Mouse (Mus musculus) C3H10T1/2 (cell line): ENCODE data around the gene Itgb4. TPM values are rescaled to one million over a fixed set of nuclear protein-coding genes. Genes with fewer than 3 reads are reported as not detected.

Source experiments
- polyA plus RNA-seq, 2 experiments: library from polyadenylated mRNA; unstranded; fragments of >200 nt; fragmentation: generic; extraction: Trizol; gene quantifications; one replicate each; pipeline ENCODE4 v1.2.1; 2012; ENCODE audit warnings: missing spikeins in 2 of 2

Itgb4 gene
- 1 to 10 TPM in 1 of 2 experiments, under 1 TPM in 1; 0.50 to 5.1 TPM for polyA plus RNA-seq

DNA sequence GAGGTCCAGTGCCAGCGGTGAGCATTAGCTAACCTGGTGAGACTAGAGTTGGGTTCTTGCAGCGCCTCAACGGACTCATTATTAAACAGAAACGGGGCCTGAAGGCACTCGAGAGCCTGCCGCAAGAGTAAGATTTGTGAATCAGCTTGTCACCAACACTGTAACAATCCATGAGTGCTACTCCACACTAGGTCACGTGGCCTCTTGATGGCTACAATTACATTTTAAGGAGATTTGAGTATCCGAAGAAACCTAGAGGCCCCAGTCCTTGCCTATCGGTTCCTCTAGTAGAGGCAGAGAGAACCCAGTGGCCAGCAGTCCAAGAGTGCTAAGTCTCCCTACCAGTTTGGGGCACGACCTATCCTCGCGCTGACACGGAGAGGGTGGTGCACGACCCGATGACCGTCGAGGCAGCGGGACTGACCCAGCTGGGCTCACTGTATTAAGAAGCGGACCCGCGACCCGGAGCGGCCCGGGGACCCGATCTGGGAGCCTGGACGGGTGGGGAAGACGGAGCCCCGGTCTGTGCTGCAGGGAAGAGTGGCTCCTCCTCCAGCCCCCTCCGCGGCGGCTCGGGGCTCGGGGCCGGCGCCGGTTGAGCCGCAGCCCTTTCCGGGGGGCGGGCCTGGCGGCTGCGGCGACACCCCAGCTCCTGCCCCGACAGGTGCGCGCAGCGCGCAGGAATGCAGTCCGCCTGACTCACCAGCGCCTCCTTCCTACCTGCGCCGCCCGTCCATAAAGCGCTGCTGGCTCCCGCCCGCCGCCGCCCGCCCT, at the start of gene Itgb4:
Gene Itgb4 (plus strand): TSS at position 401 of the 774 bp plus-strand sequence.

DNA sequence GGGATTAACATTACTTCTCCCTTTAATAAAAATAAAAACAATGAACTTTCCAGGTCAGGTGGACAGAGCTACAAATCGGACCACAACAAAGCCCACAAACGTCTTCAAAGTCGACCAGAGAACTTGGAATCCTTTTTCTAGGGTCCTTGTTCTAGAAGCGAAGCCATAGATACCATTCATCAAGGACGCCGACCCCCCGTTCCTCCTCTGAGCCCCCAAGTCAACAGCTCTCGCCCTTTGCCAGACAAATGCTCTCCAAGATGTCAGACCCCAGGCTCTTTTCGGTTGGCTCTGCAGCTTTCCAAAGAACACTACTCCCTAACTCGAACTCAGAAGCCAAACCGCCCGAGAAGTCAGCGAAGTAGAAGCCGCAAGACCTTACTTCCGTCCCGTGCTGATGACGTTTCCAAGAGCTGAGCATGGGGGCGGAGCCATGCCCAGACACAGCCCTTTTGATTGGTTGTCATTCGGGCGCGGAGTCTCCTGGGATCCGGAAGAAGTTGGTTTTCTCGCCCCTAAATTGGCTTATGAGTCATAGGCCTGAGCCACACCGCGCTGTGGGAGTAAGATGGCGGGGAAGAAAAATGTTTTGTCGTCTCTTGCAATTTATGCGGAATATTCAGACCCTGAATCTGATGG, 41.3 kb upstream of the Itgb4 start, which contains the start of the genes Sap30bp and Recql5:
Gene Sap30bp (plus strand): TSS at position 175 of the 639 bp plus-strand sequence.
Gene Recql5 (minus strand): TSS at position 370 of the 639 bp plus-strand sequence.

DNA sequence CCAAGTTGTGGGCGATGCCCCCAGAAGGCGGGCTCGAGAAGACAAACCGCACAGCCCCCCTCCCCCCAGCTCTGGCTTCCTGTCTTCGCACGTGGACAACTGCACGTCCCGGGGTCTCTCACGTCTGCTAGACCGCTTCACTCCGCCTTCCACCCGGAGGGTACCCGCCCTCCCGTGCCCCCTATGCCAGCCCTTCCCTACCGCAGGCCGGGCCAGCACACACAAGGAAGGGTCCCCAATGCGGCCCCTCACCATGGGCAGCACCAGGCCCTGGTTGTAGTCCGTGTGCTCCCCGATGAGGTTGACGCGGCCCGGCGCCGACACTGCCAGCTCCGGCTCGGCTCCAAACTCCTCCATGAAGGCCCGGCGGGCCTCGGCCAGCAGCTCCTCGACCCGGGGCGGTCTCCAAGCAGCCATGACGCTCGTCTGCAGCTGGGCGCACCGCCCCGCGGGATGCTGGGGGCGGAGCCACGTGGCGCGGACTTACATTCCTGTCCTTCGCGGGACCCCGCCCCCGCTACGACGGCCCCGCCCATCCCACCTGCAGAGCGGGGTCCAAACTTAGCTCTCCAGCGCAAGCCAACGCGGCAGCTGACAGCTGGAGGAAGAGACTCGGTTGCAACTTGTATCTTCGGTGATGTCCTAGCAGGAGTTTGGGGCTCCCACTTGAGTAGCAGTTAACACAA, 37.9 kb downstream of the Itgb4 start, which contains the start of gene Galk1:
Gene Galk1 (minus strand): TSS at position 458 of the 686 bp plus-strand sequence.

DNA sequence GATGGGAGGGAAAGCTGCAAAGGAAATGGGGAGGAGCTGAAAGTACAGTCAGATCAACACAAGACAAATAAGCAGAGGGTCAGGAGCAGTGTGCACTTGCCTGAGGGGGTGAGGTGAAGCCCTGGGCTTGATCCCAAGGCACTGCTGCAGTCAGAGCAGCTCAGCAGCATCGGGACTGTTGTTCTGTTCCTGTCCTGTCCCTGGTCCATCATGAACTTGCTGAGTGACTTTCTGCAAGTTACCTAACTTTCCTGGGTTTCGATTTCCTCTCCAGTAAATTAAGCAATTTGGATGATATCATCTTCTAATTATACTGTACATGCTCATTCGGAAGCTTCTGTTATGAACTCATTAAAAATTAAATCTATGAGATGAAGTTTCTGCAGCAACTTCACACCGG, 53.2 kb downstream of the Itgb4 start, which contains the start of gene H3f3b:
Gene H3f3b (minus strand): TSS at position 207 of the 400 bp plus-strand sequence.

DNA sequence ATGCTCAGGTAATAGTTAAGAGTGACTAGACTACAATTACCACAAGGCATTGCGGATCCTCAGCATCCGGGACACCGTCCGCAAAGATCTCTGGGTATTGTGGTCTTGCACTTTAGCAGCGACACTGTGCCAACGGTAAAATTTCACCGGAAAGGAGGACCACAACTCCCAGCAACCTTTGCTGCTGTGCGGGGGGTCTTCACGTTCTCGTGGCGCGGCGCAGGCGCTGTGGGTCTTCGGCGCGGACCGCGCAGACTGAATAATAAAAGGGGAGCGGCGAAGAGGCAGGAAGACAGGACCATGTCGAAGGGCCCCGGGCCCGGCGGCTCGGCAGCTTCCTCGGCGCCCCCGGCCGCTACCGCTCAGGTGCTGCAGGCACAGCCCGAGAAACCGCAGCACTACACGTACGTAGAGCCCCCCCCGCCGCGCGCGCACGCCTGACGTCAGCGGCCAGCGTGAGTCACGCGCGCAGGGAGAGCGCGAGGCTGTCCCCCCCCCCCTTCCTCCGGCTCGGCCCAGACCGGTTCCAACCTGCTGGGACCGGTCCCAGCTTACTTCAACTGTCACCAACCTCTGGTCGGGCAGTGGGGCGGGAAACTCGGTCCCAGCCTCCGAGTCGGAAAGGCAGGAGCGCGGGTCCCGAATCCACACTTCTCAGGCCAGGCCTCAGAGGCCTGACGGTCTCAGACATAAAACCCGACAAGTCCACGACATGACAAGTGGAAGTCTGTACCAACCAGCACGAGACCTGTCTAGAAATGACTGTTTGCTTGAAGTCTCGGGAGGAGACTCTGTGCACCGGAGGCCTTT, 55.8 kb downstream of the Itgb4 start, which contains the start of gene Unk:
Gene Unk (plus strand): TSS at position 235 of the 810 bp plus-strand sequence.

Other genes with a start within 250 kb of the Itgb4 start
- 10 to 100 TPM in 1 of 2 experiments, 1 to 10 TPM in 1; 9.5 to 37.3 TPM for gene Tmem94, start 209.3 kb upstream of the Itgb4 start, polyA plus RNA-seq
- gene Caskin2, start 161.1 kb upstream of the Itgb4 start, polyA plus RNA-seq = 10 to 100 TPM in 1 of 2 experiments, 1 to 10 TPM in 1; 6.7 to 23.7 TPM
- 10 to 100 TPM; 29.4 to 37.0 TPM for gene Tsen54, start 160.0 kb upstream of the Itgb4 start, polyA plus RNA-seq
- gene Llgl2, start 150.7 kb upstream of the Itgb4 start, polyA plus RNA-seq = 1 to 10 TPM; 2.5 to 5.7 TPM
- under 1 TPM in 1 of 2 experiments, not detected in 1; 0.01 TPM for gene Myo15b, start 116.3 kb upstream of the Itgb4 start, polyA plus RNA-seq
- 1 to 10 TPM in 1 of 2 experiments, under 1 TPM in 1; 0.22 to 3.3 TPM for gene Smim5, start 74.7 kb upstream of the Itgb4 start, polyA plus RNA-seq
- gene Smim6, start 62.7 kb upstream of the Itgb4 start, polyA plus RNA-seq = under 1 TPM in 1 of 2 experiments, not detected in 1; 0.59 TPM
- 10 to 100 TPM; 45.5 to 82.8 TPM for gene Sap30bp, start 41.4 kb upstream of the Itgb4 start, polyA plus RNA-seq
- gene Recql5, start 41.2 kb upstream of the Itgb4 start, polyA plus RNA-seq = 10 to 100 TPM in 1 of 2 experiments, 1 to 10 TPM in 1; 8.6 to 17.7 TPM
- gene Galk1, start 38.0 kb downstream of the Itgb4 start, polyA plus RNA-seq = 100 to 1,000 TPM; 149 to 512 TPM
- gene H3f3b, start 53.3 kb downstream of the Itgb4 start, polyA plus RNA-seq = 1,000 to 10,000 TPM in 1 of 2 experiments, 100 to 1,000 TPM in 1; 518 to 1,136 TPM
- gene Unk, start 55.6 kb downstream of the Itgb4 start, polyA plus RNA-seq = 10 to 100 TPM in 1 of 2 experiments, 1 to 10 TPM in 1; 8.4 to 34.8 TPM
- under 1 TPM; 0.48 to 0.70 TPM for gene Unc13d, start 103.3 kb downstream of the Itgb4 start, polyA plus RNA-seq
- gene Wbp2, start 112.3 kb downstream of the Itgb4 start, polyA plus RNA-seq = 100 to 1,000 TPM; 134 to 264 TPM
- gene Trim47, start 152.5 kb downstream of the Itgb4 start, polyA plus RNA-seq = 100 to 1,000 TPM; 116 to 205 TPM
- 1 to 10 TPM; 2.1 to 5.7 TPM for gene Trim65, start 156.4 kb downstream of the Itgb4 start, polyA plus RNA-seq
- 100 to 1,000 TPM in 1 of 2 experiments, 10 to 100 TPM in 1; 77.3 to 156 TPM for gene Mrpl38, start 164.2 kb downstream of the Itgb4 start, polyA plus RNA-seq
- gene Fbf1, start 193.5 kb downstream of the Itgb4 start, polyA plus RNA-seq = 10 to 100 TPM; 18.7 to 71.2 TPM
- 10 to 100 TPM; 63.6 to 92.1 TPM for gene Ten1, start 224.1 kb downstream of the Itgb4 start, polyA plus RNA-seq
- 10 to 100 TPM in 1 of 2 experiments, 1 to 10 TPM in 1; 8.6 to 44.2 TPM for gene Acox1, start 224.3 kb downstream of the Itgb4 start, polyA plus RNA-seq